Mouse (Mus musculus): ENCODE data around the gene Il31.
"Not testable (repeated sequence)": the region's sequence is repeated elsewhere in the genome, so short reads cannot be mapped to it uniquely, and the experiment has no call there.

The Il31 gene

GRCm38 (mm10) chr5:123489112-123489785 lies at the start of gene Il31, which contains the start of gene Lrrc43:
Gene Il31 (minus strand): TSS chr5:123489489.
Gene Lrrc43 (plus strand): TSS chr5:123489305.
- no peak for DNase-seq (ENCODE audit: low spot score)

GRCm38 (mm10) chr5:123533801-123534200 lies 44.5 kb upstream of the Il31 start:
- DNase-seq (ENCODE audit: low spot score) = no peak

GRCm38 (mm10) chr5:123530056-123530455 lies 40.8 kb upstream of the Il31 start:
- DNase-seq (ENCODE audit: low spot score) = no peak

GRCm38 (mm10) chr5:123528641-123529040 lies 39.4 kb upstream of the Il31 start:
- DNase-seq (ENCODE audit: low spot score) = no peak

GRCm38 (mm10) chr5:123525916-123526495 lies 36.7 kb upstream of the Il31 start:
- DNase-seq (ENCODE audit: low spot score) = no peak

- DNase-seq (ENCODE audit: low spot score) = no peak
These were observed 36.0 kb upstream of the Il31 start, which contains the start of gene Gm49027 for GRCm38 (mm10) chr5:123525281-123525680. Gene Gm49027 (minus strand): TSS chr5:123525488.

GRCm38 (mm10) chr5:123524393-123524750 lies 35.1 kb upstream of the Il31 start:
- DNase-seq (ENCODE audit: low spot score) = no peak

- peak; percentile 99 for DNase-seq (ENCODE audit: low spot score)
These were observed 34.6 kb upstream of the Il31 start, which contains the start of gene Diablo for GRCm38 (mm10) chr5:123523692-123524392. Gene Diablo (minus strand): TSS chr5:123524176.

- DNase-seq (ENCODE audit: low spot score) = no peak
These were observed 32.9 kb upstream of the Il31 start for GRCm38 (mm10) chr5:123522166-123522565.

- no peak for DNase-seq (ENCODE audit: low spot score)
These were observed 32.3 kb upstream of the Il31 start for GRCm38 (mm10) chr5:123521621-123522020.

GRCm38 (mm10) chr5:123520666-123521065 lies 31.4 kb upstream of the Il31 start:
- no peak for DNase-seq (ENCODE audit: low spot score)

- no peak for DNase-seq (ENCODE audit: low spot score)
These were observed 25.6 kb upstream of the Il31 start for GRCm38 (mm10) chr5:123514871-123515270.

- DNase-seq (ENCODE audit: low spot score) = no peak
These were observed 22.8 kb upstream of the Il31 start for GRCm38 (mm10) chr5:123512102-123512501.

- not testable (repeated sequence) for DNase-seq (ENCODE audit: low spot score)
These were observed 22.1 kb upstream of the Il31 start for GRCm38 (mm10) chr5:123511426-123511825.

- no peak for DNase-seq (ENCODE audit: low spot score)
These were observed 20.9 kb upstream of the Il31 start, which contains the start of gene B3gnt4 for GRCm38 (mm10) chr5:123510160-123510559. Gene B3gnt4 (plus strand): TSS chr5:123510460.

- no peak for DNase-seq (ENCODE audit: low spot score)
These were observed 19.6 kb upstream of the Il31 start for GRCm38 (mm10) chr5:123508921-123509320.

- peak; percentile 81 for DNase-seq (ENCODE audit: low spot score)
These were observed 18.8 kb upstream of the Il31 start for GRCm38 (mm10) chr5:123507936-123508723.

GRCm38 (mm10) chr5:123501973-123502372 lies 12.7 kb upstream of the Il31 start:
- no peak for DNase-seq (ENCODE audit: low spot score)

- peak; percentile 32 for DNase-seq (ENCODE audit: low spot score)
These were observed 10.4 kb upstream of the Il31 start for GRCm38 (mm10) chr5:123499717-123500116.

GRCm38 (mm10) chr5:123489935-123490334 lies 646 bp upstream of the Il31 start:
- no peak for DNase-seq (ENCODE audit: low spot score)

- DNase-seq (ENCODE audit: low spot score) = no peak
These were observed 1.5 kb downstream of the Il31 start for GRCm38 (mm10) chr5:123487659-123488395.
